Comparison of ENCODE assay signal across 24 mouse cellular contexts in the genomic region with DNA sequence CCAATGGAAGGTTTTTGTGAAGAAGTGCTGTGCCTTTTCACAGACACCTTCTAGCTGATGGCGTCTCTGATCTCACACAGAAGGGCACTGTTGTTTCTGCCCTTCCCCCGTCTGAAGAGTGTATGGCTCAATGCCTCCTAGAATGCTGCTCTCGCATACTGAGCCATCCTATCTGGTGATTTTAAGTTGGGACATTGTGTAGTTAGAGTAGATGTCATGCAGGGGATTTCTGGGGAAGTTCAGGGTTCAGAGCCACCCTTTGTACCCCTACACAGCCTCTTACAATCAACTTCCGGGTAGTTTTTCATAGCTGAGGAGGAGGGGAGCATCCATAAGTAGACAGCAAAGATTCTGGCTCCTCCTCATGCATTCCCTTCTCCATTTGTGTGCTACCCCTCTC.
DNase-seq lines count a peak whose midpoint lies in the region; ATAC-seq and TF ChIP-seq lines count a peak whose summit lies in the region.
"Had no signal": no experiment of that assay in that cellular context is flagged by ENCODE, and none has a peak within 500 bp of the region (broad histone marks: within the 10 kb centered on the region; RNA-seq: fewer than 3 reads in every experiment).

No protein-coding gene starts in this region.

- H3K4me3 ChIP-seq in thymus, adult 2 months (ENCODE audit: control insufficient read depth, insufficient read depth, low read length) = no peak overlapping the region
- H3K4me3 ChIP-seq: embryonic facial prominence, embryonic 12.5 days; embryonic facial prominence, embryonic 15.5 days; heart, adult 2 months; hindbrain, embryonic 10.5 days; hindbrain, embryonic 13.5 days had no signal

- H3K36me3 ChIP-seq in thymus, adult 2 months (ENCODE audit: control insufficient read depth, insufficient read depth, low read length) = no peaks in the 10 kb centered on the region
- H3K36me3 ChIP-seq: embryonic facial prominence, embryonic 12.5 days; embryonic facial prominence, embryonic 15.5 days; hindbrain, embryonic 10.5 days; hindbrain, embryonic 13.5 days had no signal

- no peak for TF ChIP-seq POLR2A in thymus, adult 2 months (IDR thresholded peaks at IDR 0.05; ENCODE audit: control insufficient read depth, extremely low read depth, insufficient read depth, low read length, poor library complexity)

- no peak for TF ChIP-seq CTCF in thymus, adult 2 months (IDR thresholded peaks at IDR 0.05; ENCODE audit: borderline replicate concordance, control insufficient read depth, extremely low read depth, insufficient read depth, low read length, poor library complexity)

- peak; percentile 77 for ATAC-seq in CD4-positive, CD25-positive, alpha-beta regulatory T cell, adult 4 months
- ATAC-seq in inflammation-experienced regulatory T-cells, adult 6 months = peak; percentile 65
- ATAC-seq: forebrain, embryonic 14.5 days; hindbrain, embryonic 16.5 days had no signal

- H3K27me3 ChIP-seq in thymus, adult 2 months (ENCODE audit: control insufficient read depth, insufficient read depth, low read length) = no peaks in the 10 kb centered on the region
- H3K27me3 ChIP-seq: embryonic facial prominence, embryonic 12.5 days; embryonic facial prominence, embryonic 15.5 days had no signal

- peaks cover 77% of the 10 kb centered on the region for H3K4me1 ChIP-seq in thymus, adult 2 months (replicated peaks; ENCODE audit: control insufficient read depth, insufficient read depth, low read length)

- DNase-seq in thymus, adult 2 months = no peak
- no peak for DNase-seq in thymus, postnatal 14 days
- DNase-seq in thymus, postnatal 4 days = peak; percentile 47
- no peak for DNase-seq in gastrocnemius, adult 18-20 months (ENCODE audit: low spot score)
- DNase-seq in liver = no peak
- no peak for DNase-seq in right cerebral cortex, adult 2 months (ENCODE audit: low spot score in 2 of 2)
- DNase-seq: adrenal gland, adult 2 months; adrenal gland, postnatal 14 days; cerebellum, adult 11 months; cerebellum, adult 2 months; cerebellum, adult 9-11 months; cerebellum, postnatal 25 days; gastrocnemius, postnatal 10 days; gastrocnemius, postnatal 36 days; heart, adult 2 months; heart, postnatal 36 days had no signal

- WGBS in thymus, adult 2 months = 67% methylated on average over 4 of the region's 4 CpGs

- H3K27ac ChIP-seq in thymus, adult 2 months (ENCODE audit: control insufficient read depth, insufficient read depth, low read length) = peak overlapping the region; percentile 81
- H3K27ac ChIP-seq: embryonic facial prominence, embryonic 12.5 days; embryonic facial prominence, embryonic 15.5 days; heart, adult 2 months; hindbrain, embryonic 10.5 days; hindbrain, embryonic 13.5 days had no signal
